Mouse (Mus musculus) adrenal gland, adult 18-20 months (tissue): Measurements from ENCODE around the gene Sgip1. TPM values are rescaled to one million over a fixed set of nuclear protein-coding genes. Genes with fewer than 3 reads are reported as not detected.

Experiments used
- DNase-seq, 2 experiments: peaks; one replicate each; pipeline ENCODE4 v3.0.0; 2021 to 2022; ENCODE audit warnings: low spot score in 2 of 2
- total RNA-seq, 2 experiments: library from RNA; stranded (reverse); gene quantifications; 1 replicate in 1 of 2; 2 replicates in 1 of 2; pipeline ENCODE4 v1.2.3; 2021

Sgip1 gene
- total RNA-seq, 2 experiments from 2014 or later = 5.9 to 7.2 TPM

DNA sequence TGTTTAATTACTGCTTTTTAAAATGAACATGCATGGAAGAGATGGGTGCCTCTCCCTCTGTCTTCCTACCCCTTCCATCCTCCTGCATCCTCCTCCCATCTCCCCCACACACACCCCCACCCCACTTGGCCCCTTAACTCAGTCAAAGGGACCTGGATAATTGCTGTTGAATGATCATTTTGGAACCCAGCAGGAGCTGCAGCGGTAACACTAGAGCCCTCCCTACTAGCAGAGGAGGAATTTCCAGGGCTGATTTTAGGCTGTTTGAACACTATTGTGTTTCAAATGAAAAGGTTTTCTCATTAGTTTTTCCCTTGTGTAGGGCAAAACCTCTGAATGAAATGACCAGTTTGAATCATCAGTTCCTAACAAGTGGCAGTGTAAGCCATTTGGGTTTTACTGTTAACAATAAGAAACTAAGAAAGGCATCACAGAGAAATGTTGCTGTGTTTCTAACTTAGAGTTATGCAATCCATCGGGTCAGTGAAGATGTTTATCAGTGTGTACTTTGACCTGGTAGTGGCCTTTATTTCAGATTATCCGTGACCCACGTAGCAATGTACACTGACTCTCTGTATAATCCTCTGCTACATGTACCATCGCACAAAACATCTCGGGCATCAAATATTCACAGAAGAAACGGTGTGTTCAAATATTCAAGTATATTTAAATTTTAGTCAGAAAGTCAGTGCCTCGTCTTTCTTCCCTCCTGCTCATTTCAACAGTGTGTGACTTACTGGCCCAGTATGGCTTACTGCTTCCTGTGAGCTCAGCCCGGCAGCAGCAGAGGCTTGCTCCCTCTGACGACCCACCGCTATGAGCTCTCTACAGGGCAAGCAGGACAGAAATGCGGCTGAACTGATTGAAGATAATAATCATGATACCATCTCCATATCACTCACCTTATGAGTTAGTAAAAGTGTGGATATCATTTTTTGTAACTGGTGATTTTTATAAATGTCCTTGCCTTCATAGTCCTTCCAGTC lies 235.5 kb downstream of the Sgip1 start:
- DNase-seq = no peak

DNA sequence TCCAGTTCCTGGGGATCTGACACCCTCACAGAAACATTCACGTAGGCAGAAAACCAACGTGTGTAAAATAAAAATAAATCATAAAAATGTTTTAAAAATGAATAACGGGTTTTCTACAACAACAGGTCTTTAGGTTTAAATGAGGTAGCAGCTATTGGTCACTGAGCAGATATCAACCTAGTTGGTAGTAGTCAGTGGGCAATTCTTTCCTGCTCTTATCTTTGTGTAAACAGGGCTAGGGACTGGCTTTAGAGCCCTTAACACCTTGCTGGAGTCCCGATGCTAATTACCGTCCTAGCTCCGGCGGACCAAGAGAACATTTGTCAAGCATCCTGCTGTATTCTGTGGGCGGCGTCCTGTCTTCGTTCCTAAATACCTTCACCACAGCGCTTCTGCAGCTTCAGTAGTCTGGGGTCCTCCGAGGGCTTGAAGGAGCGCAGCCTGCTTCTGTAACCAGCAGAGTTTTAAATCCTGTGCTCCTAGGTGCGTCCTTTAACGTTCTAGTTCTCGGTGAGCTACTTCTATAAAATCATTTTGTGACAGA lies 236.8 kb downstream of the Sgip1 start:
- no peak for DNase-seq

DNA sequence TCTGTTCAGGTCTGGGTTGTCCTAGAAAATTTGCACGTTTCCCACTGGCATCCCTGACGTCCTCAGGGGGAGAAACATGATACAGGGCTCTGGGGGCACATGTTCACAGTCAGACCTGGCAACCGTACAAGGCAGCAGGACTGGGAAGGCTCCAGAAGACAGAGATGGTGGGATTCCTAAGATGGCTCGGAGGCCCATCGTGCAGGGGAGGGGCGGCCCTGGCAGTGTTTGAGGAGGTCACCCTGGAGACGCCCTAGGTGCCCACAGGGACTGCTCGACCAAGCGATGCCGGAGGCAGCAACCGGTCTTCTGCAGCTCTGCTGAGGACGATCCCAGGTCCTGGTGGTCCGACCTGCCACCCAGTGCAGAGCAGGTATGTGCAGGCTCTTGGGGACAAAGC lies 237.3 kb downstream of the Sgip1 start, which contains the start of gene Tctex1d1:
TSS of gene Tctex1d1 (plus strand) at position 167 of the 400 bp plus-strand sequence.
- DNase-seq = no peak

DNA sequence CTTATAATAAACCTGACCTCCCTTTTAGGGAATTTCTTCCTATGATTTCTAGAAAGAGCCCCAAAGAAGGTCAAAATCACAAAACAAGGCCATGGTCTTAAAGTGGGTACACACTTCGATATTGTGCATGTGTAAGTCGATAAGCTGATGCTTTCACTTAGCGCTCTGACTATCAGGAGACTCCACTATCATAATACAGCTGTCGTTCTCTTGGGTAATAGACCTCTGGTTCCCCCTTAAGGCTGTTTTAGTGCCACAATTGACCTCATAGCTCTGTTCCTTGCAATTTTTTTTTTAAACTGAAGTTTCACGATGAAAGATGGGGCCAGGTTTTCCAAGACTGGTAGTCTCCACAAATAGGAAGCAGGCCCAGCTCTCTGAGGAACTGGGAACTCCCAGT lies 238.3 kb downstream of the Sgip1 start:
- no peak for DNase-seq

DNA sequence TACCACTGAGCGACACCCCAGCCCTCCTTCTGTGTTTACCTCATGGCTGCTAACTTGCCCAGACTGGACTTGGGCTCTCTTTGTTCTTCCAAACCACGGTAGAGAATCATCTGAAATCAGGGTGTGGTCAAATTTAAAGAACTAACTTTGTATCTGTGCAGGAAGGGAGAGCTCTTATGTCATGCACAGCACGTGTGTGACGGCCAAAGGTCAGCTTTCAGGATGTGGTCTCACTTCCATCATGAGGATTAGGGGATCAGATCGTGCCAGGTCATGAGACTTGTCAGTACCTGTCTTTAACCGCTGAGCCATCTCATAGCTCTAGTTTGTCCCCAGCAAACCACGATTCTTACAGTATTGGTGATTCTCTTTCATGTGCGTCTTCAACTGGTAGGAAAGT lies 240.6 kb downstream of the Sgip1 start:
- no peak for DNase-seq

DNA sequence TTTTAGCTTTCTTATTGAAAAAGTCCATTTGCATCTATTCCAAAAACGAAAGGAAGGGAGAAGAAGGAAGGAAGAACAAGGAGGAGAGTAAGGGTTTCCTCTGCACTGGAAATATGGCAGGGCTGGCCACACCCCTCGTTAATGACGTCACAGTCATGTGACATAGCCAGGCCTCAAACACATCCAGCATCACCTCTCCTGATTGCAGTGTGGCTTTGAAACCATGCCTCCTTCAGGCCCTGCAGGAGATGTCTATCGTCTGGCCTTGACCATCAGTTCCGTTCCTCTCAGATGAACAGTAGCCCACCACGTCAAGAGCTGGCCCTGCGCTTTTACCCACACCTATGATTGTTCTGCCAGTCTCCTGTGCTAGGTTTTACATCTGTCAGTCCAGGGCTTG lies 245.1 kb downstream of the Sgip1 start:
- no peak for DNase-seq

DNA sequence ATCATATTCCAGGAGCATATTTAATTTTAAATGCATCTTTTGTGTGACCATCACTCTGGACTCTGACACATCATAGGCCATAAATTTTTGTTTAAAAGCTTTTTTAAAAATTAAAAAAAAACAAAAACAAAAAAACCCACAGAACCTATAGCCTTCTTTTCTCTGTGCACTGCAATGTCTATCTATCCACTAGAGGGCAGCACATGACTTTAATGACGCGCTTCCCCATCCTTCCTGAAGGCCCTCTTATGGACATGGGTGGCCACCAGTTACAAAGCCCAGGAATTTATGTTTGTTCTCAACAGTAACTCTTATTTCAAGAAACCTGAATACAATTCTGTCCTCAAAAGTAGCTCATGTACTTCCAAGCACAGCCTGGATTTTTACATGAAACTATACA lies 245.8 kb downstream of the Sgip1 start:
- peak; percentile 24 to 30 for DNase-seq

DNA sequence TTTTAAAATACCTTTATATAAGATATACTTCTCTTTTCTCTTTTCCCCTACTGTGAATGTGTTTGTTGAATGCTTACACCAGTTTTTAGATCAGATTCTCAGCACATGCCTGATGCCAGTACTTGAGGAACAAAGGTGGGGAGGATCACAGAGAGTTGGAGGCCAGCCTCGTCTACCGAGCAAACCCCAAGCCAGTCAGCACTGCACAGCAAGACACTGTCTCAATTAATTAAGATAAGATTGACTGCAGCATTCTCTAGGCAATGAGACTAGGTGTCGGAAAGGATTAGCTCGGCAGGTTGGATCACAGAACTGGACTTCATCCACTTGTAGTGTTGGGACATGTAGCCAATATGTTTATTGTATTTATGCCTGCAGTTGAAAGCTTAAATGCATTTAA lies 246.2 kb downstream of the Sgip1 start:
- DNase-seq = no peak

DNA sequence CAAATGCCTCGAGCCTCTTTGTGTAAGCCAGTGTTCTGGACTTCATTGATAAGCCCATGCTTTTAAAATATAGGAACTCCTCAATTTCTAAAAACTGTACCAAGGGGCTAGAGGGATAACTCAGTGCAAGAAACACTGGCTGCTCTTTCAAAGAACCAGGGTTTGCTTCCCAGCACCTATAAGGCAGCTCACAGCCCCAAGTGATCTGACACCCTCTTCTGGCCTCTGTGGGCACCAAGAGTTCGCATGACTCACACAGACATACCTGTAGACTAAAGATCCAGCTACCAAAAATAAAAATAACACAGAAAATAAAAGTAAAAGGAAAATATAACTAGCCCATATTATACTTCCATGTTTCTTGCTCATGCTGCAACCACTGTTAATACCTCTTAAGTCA lies 246.7 kb downstream of the Sgip1 start:
- DNase-seq = no peak

DNA sequence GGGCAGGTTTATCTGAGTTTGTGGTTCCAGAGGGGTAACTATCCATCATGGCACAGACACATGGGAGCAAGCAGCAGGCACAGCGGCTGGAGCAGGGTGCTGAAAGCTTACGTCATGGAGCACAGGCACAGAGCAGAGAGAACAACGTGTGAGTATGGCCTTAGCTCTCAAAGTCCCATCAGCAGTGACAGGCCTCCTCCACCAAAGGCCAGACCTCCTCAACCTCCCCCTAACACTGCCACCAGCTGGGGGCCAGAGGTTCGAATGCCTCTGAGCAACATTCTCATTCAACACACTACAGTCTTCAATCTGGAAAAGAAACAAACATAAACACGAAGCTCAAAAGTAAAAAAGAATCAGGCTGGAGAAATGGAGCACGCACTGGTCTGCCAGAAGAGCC lies 247.4 kb downstream of the Sgip1 start:
- DNase-seq = no peak

DNA sequence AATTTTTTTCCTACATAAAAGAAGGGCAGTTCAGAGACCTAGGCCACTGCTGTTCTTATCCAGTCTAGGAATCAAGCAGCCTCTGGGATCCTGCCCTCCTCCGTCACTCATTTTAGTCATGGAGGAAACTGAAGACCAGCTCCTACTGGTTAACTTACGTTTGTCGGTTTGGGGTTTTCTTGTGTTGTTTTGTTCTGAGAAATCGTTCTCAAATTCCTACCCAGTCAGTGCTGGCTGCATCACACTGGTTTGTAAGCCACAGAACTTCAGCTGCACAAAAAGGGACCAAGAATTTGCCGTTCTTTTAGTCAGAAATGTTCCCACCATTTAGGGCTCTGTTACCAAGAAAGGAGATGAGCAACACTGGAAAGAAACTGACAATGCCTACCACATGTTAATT lies 248.3 kb downstream of the Sgip1 start:
- DNase-seq = no peak

DNA sequence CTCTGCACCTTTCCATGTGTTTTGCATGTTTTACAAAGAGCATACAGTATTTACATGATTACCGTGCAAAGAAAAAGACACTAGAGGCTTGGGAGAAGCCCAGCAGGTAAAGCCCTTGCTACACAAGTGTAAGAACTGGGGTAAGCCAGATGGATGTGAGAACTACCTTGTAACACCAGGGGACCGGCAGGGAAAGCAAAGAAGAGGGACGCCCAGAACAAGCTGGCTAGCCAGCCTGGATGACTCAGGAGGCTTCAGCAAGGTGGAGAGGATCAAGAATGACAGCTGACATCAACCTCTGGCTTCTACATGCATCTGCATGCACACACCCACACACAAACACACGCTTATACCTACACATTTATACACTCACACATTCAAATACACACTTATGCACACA lies 248.9 kb downstream of the Sgip1 start:
- no peak for DNase-seq

DNA sequence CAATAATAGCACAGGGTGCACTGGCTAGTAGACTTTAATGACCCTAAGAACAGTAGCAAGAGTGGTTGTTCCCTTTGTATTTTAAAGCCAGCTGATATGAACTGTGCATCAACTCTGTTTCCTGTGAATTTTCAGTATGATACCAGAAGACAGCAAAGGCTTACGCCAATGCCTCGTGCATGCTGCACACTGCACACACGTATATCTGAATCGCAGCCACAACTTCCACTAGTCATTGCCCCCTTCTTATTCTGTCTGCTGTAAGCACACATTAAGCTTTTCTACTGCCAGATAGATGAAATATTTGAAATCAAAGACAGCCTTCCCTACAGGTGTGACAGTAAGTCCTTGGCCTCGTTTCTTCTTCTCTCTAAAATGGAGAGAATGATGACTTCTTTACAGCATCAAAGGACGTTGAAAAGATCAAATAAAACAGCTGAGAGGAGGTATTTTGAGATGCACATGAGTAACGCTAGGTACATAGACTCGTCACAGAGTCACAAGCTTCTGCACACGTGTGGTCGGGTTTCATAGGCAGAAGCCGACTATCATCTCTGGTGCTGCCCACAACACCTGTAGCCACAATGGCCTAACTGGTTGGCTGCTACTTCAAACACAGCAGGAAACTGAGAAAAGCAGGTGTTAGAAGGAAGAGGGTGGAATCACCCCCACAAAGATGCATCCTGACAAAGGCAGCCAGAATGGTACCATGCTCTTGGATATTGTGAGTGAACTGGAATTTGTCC lies 249.7 kb downstream of the Sgip1 start:
- DNase-seq = no peak

DNA sequence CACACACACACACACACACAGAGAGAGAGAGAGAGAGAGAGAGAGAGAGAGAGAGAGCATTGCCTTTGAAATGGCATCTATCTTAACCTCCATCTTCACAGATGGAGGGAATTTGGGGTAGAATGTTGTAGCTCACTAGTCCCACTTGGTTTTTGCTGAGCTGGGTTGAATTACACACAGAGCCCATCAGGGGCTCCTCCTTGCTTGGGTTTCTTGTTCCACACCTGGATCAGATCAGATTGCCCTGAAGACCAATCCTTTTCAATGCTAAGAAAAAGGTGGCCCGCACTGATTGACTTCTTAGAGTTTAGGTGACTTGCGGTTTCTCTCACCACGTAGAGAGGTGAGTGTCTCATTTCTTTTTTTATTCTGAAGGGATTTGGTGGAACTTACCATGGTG lies 250.6 kb downstream of the Sgip1 start:
- DNase-seq = no peak

DNA sequence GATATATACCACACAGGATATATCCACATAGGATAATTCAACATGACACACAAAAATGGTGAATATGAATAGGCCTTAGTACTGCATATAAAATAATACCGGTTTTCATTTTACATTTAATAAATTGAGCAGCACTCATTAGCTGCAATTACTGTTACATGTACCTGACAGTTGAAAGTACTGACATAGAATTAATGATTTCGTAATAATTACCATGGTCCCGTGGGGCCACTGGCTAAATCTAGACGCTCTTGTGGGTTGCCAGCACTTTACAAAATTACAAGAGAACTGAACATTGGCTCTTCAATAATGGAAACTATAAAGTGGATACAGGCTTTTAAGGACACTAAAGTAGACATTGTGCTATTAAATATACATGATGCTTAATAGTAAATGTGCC lies 263.6 kb downstream of the Sgip1 start:
- no peak for DNase-seq

DNA sequence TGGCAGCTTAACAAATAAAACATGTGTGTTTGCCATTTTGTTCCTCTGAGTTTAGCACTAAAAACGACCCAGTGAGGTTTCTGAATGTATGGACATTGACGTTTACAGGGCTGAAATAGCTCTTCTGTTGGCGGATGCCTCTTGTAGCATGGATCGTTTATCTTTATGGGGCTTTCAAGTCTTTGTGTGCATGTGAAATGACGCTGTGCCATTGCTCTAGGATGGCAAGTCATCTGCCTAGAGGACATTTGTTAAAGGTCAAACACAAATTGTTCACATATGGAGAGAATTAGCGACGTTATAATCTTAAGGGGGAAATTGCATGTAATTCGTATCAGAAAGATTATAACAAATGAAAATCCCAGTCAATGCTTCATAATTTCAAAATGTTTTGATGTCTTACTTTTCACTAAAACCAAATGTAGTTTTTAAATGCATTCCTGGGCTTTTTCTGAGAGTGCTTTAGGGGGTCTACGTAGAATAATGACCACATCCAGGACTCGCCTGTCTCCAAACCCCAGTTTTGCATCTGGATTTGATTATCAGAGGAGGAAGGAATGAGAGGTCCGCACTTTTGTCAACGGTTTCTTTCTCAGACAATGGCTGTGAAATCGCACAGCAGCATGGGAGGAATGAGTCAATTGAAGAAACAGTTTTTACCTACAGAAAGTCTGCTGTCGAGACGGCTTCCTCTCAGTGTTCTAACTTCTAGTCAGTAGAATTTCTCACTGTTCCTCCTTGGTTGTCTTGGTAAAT lies 264.3 kb downstream of the Sgip1 start:
- no peak for DNase-seq

DNA sequence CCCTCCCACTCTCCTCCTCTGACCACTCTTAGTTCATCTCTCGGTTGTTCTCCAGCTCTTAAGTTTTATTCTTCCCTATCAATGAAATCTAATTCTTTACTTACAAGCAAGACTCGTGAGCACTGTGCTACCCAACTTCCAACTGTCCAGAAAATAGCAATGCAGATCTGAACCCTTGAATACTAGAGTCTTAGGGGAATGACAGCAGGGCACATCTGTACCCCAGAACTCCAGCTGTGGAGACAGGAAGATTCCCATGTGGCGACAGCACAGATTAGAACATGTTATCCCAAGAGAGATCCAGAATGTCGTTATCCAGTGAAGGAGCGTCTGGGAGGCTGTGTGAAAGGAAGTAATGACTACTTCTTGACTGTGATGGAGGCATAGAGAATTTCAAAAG lies 265.2 kb downstream of the Sgip1 start:
- DNase-seq = no peak

DNA sequence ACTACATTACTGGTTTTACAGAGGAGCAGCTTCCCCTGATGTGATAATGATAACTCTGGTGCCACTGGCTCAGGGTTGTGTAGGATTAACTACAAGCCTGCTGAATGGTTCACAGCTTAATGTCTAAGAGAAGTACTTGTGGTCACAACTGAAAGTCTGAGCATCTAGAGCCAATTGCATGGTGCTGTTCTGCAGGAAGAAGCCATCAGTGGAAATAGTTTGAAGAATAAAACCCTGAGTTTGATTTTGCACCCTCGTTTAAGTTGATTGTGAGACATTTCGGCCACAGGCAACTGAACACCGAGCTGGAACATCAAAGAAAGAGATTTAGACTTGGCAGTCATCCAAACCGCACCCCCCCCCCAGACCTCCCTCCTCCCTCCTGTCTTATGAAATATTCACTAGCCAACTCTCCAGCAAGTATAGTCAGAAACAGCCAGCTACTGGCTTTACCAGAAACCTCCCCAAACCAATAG lies 265.9 kb downstream of the Sgip1 start:
- no peak for DNase-seq

DNA sequence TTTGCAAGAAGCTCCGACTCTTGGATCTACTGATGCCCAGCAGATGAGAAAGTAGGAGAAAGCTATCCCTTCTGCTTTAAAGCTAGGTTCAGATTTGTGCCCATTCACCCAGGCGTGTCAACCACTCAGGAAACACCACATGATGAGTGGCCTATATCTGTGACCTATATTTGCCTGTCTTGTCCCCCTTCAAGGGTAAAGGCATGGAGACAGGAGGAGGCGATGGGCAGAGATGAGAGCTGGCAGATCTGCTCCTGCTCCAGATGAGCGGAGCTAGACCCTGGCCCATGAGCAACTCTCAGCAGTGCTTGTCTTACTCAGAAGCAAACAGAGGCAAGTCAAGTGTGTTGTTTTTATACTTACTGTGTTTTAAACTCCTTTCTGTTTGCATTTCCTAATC lies 269.6 kb downstream of the Sgip1 start:
- no peak for DNase-seq

DNA sequence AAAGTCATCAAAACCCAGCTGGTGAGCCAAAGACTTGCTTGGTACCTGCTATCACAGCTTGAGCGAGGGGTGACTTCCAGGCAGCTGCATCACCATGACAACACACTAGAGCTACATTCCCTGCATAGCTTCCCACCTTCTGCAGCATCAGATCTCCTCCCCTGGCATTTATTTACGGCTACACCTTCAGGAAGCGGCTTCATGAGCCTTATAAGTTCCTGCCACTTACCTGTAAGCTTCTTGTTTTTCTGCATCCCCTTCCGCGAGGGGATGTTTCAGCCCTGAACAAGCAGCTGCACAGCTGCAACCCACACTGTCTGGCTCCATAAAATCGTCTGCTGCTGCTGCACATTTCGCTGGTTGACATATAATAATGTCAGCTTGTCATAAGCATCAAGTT lies 270.7 kb downstream of the Sgip1 start:
- DNase-seq = no peak

DNA sequence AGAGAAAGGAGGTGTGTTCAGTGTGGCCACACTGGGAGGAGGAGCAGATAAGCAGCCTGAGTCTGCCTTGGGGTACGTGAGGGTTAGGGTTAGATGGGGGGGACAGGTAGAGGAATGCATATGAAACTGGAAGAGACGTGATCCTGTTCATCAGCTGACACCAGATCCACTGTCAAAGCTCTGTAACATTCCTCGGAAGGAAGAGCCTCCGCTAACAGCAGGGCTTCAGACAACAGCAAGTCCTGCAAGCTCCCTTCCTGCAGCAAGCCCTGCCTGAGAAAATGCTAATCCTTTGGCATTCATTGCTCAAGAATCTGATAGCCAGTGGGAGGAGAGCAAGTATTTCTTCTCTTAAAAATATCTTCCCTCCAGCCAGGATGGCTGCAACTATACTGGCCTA lies 272.4 kb downstream of the Sgip1 start:
- DNase-seq = no peak
